Mouse (Mus musculus): ENCODE results near the gene Spp2.
"Not testable (repeated sequence)": the region's sequence is repeated elsewhere in the genome, so short reads cannot be mapped to it uniquely, and the experiment has no call there.

Gene Spp2

DNA sequence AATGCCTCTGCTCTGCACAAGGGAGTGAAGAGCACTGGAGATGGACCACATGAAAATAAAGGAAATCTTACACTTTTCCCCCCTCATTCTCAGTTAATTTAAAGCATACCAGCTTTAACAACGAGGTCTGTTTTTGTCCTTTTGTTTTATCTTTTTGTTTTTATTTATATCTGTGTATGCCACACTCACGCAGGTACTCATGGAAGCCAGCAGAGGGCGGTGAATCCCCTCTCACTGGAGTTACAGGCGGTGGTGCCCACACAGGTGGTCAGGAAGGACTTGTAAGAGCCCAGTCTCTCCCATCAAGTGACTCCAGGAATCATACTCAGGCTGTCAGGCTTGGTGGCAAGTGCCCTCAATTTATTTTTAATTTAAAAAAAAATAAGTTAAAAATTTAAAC is 27.3 kb downstream of the Spp2 start:
- DNase-seq = no peak

DNA sequence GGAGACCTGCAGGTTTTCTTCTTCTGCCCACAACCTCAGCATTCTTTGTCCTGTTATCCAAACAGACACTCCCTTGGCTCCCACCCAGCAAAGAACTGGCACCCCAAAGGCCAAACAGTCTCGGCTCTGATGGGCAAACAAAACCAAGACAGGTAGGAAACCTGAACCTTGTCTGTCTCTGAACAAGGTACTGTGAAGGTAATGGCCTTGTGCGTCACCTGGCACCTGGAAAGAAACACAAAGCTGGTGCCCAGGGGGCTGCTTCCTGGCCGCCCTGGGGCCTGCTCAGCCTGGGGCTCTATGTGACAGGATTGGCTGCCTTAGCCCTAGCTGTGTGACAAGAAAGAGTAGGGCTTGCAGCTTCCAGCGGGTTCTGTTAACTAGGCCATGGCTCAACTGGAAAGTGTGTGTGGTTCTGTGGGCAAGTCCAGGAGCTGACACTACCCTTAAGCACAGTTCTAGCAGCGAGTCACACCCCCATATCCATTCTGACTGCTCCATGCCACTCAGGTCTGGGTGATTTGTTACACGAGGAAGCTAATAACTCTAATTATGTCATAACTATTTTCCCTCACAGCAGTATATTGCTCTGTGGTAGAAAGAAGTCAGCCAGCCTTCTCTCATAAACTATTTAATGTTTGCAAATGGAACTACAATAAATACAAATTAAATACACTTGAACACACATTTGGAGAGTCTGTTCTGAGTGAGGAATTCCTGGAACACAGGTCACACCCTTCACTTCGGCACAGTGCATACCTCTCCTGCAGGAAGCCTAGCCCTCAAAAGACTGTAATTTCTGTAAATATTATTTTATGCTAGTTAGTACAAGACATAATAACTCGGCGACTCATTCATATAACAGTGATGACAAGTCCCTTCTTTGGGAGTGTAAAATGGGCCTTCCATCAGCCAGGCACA is 30.7 kb downstream of the Spp2 start:
- peak in 1 of 2 experiments; percentile 18 for DNase-seq

DNA sequence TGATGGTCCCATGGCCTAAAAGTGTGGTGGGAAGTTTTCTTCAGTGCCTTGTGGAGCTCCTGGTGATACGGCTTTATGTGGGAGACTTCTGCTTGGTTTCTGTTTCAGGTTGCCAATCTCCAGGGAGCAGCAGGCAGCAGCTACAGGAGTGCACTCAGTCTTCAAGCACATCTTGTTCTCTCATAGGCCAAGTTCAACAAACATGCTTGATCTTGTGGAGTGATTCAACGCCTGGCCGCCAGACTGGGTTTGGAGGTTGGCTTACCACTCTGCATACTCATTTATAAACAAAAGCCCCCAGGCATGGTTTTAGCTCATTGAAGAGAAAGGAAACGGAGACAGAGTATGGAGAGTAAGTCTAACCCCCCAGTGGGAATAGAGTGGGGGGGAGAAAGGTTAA is 36.6 kb downstream of the Spp2 start:
- DNase-seq = no peak

DNA sequence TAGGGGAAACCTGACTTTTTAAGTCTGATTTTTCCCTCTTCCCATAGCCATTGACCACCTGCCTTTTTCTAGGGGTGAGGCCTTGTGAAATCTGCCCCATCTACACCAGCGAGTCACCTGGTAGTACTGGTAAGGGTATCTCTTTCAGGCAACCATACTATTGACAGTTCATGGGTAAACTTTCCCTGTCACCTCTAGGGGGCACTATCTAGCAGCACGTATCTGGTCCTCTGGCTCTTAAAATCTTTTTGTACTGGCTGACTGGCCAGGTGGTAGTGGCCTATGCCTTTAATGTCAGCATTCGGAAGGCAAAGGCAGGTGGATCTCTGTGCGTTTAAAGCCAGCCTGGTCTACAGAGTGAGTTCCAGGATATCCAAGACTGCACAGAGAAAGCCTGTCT is 38.6 kb downstream of the Spp2 start:
- DNase-seq = peak in 1 of 2 experiments; percentile 15

DNA sequence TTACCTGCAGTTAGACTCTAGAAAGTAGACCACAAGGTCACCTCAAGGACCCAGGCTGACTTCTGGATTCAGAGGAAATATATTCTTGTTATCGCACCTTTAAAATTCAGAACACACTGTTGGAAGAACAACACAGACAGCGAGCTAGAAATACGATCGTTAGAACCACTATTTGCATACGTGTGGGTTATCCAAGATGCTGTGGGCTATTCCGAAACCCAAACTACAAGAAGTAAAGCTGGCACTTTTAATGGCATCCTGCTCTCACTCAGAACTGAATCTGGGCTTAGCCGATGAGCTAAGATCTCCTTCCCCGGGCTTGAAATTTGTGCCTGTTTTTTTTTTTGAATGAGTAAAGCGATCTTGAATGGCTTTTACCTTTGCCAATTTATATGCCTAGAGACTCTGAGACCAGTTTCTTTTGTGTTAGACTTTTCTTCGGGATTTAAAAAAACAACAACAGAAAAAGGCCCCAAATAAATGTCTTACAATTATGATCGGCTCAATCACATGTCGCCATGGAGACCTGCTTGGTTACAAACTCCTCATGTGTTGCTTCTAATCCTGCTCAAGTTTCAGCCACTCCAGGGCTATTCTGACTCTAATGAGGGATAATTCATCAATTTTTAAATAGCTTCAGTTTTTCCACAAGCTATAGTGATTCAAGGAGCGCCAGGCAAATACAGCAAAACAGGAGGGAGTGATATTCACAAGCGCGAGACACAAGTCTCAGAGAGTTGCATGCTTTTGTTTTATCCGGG is 39.7 kb downstream of the Spp2 start:
- DNase-seq = no peak

DNA sequence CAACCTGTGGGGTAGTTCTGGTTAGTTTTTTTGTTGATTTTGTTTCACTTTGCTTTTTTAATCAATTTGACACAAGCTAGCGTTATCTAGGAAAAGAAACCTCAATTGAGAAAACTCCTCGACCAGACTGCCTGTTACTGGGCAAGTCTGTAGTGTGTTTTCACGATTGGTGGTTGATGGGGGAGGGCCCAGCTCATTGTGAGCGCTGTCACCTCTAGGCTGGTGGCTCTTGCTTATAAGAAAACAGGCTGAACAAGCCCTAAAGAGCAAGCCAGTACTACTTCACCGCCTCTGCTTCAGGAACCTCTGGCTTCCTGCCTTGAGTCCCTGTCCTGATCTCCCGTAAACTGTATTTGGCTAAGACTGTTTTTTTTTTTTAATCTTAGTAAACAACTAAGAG is 40.7 kb downstream of the Spp2 start:
- DNase-seq = peak in 1 of 2 experiments; percentile 20

DNA sequence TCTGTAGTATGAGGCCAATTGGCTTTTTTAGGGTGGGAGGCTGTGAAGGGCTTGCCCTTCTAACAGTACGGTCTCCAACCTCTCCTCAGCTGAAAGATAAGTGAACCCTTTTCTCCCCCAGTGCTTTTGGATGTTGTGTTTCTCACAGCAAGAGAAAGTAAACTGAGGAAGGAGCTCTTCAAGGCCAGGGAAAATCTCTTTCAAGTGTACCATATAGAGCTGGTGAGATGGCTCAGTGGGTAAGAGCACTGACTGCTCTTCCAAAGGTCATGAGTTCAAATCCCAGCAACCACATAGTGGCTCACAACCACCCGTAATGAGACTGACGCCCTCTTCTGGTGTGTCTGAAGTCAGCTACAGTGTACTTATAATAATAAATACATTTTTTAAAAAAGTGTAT is 41.3 kb downstream of the Spp2 start:
- not testable (repeated sequence) for DNase-seq

DNA sequence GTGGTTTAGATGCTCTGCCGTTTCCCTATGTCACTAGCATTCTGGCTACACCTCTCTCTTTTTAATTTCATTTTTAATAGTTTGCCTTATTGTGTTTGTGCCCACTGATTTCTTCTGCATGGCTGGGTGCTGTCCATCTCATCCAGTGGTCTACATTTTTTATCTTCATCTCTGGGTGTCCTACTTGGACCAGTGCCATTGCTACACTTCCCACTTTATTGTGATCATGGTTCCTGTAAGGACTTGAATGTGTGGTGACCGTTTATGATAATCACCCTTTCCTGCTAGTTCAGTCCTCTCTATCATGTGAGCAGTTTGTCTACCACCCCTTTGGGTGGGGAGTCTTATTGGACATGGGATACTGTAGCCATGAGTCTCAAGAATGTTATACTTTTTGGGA is 43.0 kb downstream of the Spp2 start:
- DNase-seq = no peak

DNA sequence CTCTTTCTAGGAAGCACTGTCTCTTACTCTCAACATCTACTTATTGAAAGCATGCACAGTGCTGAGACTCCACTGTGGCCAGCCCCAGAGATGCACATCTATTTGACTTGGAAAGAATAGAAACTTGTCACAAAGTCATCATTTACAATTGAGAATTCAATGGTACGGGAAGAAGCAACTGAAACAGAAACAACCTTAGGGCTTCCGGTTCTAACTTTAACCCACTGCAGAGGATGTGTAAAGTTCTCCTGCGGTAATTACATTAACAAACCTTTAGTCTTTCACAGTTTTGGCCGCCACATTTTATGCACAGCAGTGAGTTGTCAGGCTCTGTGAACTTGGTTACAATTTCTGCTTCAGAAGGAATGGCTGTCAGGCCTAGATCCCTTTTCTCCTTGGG is 43.9 kb downstream of the Spp2 start:
- DNase-seq = no peak

DNA sequence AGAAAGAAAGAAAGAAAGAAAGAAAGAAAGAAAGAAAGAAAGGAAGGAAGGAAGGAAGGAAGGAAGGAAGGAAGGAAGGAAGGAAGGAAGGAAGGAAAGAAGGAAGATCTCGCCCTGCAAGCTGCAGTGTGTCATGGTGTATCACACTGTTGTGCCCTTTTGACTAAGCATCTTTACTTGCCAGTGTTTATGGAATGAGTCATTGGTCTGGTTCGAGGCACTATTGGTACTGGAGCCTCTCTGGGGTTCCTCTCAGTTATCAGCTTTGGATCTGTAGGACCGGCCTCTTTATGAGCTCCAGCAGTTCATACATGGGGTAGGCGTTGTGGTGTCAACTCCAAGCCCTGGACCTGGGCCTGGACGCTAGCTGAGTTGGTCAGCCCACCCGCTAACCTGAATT is 45.4 kb downstream of the Spp2 start:
- no peak for DNase-seq

DNA sequence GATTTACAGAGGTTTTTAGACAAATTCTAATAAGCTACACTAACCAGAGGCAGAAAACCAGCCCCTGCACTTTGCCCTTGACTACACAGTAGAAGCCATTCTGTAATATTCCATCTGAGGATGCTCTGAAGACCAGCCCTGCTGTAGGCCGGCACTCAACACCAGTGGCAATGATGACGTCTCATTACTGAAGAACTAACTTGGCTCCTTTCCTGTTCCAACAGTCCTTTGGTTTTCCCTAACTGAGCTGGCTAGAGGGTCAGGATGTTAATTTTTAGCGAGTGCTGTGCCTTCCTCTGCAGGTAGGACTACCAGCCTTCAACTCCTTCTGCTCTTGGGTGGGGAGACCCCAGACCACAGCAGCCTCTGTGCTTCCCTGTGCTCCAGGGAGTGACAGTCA is 47.9 kb downstream of the Spp2 start:
- DNase-seq = peak in 1 of 2 experiments; percentile 11

DNA sequence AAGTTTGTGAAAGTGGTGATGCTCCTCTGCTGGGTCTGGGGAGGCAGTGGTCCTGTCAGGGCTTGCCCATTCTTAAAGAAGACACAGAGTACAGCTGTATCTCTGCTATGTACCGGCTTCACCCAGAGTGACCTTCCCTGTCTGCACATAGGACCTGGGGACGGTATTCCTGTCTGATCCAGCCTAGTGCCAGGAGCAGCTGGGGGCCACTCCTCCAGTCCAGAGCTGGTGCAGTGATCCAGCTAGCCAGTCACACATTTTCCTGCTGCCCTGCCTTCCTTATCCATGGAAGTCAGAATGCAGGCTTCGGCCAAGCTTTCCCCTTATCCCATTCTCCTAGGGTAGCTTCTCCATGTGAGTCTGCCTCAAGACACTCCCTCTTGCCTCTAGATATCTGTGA is 49.0 kb downstream of the Spp2 start:
- DNase-seq = peak; percentile 14 to 73

DNA sequence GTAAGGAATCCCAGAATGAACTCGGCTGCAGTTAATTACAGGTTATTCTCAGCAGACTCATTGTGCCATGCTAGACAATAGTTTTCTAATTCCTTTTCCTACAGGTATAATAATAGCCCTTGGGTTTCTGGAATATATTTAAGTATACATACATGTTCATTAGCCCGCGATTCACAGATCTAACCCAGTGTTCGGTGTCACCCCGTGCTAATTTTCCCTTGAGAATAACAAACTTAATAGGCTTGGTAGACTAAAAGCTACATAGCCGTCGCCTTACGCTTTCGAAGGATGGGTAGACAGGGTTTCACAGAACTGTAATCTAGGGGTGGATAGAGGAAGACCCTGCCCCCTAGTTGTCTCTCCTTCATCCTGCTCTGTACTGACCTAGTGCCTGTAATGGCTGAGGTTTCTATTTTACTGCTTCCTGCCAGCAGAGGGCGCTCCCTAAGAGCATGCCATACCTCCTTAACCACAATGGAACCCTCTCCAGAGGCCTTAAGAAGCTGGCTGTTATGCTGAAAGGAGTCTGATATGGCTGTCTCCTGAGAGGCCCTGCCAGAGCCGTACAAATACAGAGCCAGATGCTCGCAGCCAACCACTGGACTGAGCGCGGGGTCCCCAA is 49.8 kb downstream of the Spp2 start:
- peak; percentile 77 to 84 for DNase-seq

DNA sequence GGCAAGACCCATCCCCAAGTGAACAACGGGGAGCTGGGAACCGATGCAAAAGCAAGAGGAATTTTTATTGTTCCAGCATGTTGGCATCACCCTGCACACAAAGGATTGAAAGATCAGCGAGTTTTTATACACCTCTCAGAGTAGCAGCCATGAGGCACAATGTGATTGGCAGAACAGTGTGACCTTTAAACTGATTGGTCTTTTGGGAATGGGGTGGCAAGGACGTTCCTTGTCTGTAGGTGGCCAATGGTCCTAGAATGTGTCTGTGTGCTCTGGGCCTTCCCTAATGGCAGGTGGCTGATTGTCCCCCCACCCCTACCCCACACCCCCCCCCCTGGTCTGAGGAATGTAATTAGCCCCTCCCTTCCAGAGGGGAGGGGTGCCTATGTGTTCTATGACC is 52.4 kb downstream of the Spp2 start:
- no peak for DNase-seq

DNA sequence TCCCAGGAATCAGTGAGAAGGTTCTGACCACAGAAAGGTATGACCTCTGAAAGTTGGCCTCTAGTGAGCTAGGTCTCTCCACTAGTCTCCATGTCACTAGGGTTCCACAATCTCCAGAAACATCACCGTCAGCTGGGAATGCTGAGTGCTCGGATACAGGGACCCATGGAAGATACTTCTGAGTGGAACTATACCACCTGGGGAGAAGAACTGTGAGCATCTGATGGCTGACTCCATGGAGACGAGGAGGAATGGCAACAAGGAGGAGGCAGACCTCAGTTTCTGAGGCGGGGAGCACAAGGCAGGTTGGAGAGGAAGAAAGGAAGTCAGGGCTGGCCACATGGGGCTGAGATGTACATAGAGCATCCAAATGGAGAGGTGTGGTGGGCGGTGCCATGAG is 52.9 kb downstream of the Spp2 start:
- DNase-seq = no peak

DNA sequence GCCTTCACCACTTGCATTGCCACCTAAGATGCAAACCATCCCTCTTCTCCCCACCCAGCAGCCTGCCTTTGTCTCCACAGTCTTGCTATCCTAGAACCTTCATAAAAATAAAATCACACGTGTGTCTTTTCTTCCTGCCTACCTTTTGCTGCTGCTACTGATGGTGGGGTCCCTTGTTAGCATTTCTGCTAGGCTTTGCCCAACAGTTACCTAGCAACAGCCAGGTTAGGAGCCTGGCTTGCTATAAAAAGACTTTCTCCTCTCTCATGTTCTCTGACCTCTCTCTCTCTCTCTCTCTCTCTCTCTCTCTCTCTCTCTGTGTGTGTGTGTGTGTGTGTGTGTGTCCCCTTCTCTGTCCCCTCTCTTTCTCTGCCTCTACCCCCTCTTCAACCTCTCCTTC is 54.3 kb downstream of the Spp2 start:
- DNase-seq = no peak

DNA sequence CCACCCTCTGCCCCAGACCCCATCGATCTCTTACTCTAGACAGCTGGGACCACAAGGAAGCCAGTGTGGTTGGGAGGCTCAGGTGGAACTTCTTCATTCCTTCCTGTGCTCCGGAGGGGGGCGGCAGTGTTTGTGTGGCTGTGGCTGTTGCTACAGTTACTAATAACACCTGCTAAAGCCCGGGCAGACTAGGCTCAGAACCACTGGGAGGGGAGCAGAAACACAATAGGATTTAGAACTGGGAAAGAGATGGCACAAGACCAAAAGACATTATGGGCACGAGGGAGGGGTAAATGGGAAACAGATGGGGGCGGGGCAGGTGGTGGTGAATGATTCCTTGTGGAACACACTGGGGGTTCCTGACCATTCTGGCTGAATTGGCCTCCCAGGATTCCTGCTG is 55.7 kb downstream of the Spp2 start:
- DNase-seq = peak; percentile 24 to 41

DNA sequence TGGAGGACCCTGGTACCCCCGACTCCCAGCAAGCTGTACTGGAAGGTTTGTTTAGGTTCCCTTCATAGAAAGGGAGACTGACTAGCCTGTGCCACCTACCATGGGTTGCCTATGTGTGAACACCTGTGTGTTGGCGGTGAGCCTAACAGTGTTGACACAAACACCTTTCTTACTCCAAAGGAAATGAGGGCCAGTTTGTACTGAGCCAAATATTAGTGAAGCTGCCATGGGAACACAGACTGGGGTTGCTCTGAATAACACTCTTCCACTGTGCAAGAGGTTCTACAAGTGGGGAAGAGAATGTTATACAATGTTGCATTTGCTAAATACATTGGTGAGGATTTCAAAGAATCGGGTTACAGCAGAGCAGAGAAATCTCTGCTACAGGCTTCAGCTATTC is 56.5 kb downstream of the Spp2 start:
- peak; percentile 14 to 35 for DNase-seq

DNA sequence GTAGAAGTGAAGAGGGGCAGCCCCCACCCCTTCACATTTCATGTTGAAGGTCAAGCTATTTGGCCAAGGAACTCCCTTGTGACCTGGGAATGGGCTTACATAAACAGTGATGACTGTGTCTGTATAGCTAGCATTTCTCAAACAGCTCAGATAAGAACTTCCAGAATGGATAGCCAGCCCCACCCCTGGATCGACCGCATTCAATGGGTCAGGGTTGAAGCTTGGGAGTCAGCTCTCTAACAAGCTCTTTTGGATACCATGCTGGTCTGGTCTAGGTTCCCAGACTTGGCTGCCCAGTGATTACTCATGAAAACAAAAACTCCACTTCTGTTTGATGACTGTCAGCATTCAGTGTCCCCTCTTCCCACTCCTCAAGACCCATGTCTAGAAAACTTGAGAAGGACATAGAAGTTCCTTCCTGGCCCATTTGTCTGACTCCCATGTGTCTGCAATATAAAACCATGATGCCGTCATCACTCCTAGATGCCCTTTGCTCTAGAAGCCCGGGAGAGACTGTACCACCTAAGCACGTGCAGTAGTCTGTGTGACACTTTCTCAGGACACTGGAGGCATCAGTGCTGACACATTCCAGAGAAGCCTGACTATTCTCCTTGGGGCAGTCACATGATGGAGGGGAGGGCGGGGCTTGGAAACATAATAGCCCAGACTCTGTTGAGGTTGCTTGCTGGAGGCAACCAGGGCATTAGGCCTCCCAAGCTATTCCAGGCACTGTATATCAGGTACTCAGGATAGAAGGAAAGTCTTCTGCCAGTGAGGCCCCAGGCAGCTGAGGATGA is 57.5 kb downstream of the Spp2 start:
- DNase-seq = no peak

DNA sequence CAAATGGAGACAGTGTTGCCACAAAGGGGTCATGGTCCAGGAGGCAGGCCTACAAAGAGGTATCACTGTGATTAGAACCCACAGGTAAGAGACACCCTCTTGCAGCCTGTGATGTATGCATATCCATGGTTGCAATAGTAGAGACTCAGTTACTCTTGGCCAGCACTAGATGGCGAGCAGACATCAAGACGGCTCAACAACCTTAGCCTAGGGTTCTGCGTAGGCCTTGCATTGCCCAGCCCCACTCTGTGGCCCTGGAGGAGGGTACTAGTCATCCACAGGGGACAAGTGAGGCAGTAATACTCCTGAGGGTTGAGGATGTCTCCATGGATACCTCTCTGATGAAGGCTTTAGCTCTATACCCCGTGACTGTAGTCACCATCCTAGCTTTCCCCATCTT is 59.0 kb downstream of the Spp2 start:
- DNase-seq = no peak

DNA sequence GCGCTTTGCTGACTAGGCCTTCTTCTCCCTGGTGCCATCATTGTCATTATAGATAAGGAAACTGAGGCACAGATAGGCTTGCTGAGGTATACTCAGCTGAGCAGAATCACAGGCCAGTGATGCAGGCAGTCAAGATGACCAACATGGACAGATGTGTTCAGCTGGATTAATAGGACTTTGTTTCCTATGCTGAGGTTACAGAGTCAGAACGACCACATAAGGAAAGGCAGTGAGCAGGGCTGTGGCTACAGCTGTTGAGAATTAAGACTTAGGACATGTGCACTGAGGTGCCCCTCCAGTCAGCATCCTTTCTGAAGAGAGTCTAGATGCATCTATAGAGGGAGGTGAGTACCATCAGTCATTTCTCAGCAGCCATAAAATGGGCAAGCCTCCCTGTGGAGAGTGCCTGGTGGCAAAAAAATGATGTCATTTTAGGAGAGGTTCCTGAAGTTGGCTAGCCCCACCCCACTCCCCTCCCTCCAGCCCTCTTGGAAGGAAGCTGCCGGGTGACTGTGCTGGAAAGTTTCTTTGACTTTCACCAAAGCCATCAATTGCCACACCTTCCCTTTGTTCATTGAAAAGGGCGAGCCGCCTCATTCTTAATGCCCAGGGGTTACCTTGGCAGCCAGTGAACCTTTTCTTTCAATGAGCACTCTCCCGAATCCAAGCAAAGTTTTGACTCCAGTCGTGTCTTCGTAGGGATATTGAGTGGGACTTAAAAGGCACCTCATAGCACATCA is 59.7 kb downstream of the Spp2 start:
- DNase-seq = no peak

DNA sequence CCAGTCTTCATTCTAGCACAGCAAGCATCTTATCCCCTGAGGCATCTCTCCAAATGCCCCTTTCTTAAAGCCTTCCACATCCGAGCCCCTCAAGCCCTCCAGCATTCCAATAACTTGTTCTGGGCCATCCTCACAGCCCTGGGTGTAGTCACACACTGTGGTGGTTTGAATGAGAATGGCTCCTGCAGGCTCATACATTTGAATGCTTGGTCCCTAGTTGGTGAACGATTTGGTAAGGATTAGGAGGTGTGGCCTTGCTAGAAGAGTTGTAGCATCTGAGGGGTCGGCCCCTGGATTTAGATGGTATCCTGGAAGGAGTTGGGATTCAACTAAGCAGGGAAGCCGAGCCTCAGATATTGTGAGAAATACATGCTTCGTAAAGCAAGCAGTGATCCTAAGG is 61.1 kb downstream of the Spp2 start:
- DNase-seq = no peak
